Mouse (Mus musculus) Muller cell, postnatal 12 days (primary cell): Measurements from ENCODE around the gene Ccnt1.

Experiments used
- DNase-seq: peaks from one replicate; pipeline ENCODE4 v3.0.0-alpha.2; 2015; ENCODE audit errors: inconsistent ontology term

The Ccnt1 gene

DNA sequence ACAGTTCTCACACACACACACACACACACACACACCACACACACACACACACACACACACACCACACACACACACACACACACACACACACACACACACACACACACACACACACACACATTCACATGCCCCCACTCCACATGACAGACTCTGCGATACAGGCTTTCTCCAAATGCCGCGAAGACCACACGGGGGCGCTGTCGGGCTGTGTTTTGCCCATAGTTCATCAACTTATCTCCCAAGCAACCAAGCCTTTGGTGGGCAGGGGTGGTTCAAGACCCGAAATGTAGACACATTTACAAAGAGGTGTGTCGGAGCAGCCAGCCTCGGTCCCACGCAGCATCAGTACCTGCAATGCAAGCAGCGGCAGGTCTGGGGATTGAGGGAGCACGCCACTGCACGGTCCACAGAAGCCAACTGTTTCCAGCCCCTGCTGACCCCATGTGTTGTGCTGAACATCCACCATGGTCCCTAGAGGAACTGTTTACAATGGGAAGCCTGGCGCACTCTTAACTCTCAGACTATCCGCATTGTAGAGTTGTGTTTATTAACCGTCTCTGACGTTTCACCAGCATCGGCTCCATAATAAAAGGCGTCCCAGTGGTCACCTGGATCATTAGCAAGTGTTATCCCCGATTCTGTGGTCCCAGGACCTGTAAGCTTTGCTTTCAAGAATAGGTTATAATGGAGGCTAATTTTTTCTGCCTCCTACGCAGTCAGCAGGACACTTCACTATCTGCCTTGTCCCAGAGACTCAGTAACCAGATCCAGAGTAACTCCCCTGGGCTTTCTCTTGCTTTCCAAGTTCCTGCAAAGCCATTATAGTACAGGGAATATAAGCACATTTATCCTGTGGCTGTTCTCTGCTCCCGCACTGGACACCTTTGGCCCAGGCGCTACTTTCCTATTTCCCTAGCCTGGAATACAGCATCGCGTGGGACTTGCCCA, 60.0 kb downstream of the Ccnt1 start:
- peak; percentile 78 for DNase-seq

DNA sequence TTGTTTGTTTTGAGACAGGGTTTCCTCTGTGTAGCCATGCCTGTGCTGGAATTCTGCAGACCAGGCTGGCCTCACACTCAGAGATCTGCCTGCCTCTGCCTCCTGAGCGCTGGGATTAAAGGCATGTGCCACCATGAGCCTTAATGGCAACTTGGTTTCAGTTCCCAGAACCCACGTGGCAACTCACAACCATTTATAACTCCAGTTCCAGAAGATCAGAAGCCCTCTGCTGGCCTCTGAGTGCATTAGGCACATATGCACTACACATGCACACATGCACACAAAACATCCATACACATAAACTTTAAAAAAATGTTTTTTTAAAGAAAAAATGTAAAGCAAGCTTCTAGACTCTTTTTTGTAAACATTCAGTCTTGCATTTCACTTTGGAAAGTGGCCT, 61.3 kb downstream of the Ccnt1 start:
- DNase-seq: no peak

DNA sequence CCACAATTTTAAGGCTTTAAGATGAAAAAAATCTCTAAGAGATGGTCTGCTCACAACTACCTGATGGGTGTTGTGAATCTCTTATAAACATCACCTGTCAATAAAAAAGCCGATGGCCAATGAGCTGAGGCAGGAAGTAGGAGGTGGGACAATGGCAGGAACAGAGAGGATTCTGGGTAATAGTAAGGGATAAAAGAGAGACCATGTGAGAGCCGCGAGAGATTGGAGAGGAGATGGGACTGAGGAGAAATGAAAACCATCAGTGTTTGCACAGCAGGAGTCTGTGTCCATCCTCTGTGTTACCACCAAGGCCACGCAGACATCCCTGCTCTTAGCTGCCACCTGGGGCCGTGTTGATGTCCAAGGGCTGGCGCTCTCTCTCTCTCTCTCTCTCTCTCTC, 63.4 kb downstream of the Ccnt1 start:
- no peak for DNase-seq

DNA sequence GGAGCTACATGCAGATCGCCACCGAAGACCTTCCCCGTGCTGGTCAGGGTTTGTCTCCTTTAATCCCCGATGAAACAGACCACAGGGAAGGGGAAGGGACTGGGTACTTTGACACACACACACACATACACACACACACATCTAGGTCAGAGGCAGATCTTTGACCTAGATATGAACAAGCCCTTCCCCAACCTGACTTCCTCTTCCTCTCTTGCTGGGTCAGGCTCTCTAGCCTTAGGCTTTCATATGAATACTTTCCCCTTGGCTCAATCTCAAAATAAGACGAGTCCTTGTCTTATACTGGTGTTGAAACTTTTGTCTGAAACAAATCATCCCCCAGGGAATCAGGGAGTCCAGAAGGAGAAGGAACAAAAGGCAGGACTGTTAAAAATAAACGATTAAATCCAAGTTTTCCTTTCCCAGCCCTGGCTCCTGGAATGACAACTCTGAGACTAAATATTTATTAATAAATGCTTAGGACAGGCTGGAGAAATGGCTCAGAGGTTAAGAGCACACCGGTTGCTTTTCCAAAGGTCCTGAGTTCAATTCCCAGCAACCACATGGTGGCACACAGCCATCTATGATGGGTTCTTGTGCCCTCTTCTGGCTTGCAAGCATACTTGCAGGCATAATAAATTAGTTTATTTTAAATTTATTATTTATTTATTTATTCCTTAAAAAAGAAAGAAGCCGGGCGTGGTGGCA, 64.3 kb downstream of the Ccnt1 start:
- DNase-seq: no peak

DNA sequence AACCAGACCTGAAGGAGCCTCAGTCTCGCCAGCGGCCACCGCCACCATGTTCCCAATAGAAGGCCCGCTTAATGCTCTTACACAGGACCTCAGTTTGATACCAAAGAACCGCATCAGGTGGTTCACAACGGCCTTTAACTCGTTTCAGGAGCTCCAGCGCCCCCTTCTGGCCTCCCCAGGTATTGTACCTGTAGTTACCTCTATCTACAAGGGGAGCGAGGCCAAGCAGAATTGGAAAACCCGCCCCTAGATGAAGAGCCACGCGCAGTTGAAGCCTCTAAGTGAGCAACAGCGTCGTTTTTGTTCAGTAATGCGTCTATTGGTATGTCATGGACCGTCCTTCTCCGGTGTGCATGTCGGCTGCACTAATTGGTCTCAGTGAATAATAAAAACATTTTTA, 66.2 kb downstream of the Ccnt1 start:
- peak; percentile 60 for DNase-seq

DNA sequence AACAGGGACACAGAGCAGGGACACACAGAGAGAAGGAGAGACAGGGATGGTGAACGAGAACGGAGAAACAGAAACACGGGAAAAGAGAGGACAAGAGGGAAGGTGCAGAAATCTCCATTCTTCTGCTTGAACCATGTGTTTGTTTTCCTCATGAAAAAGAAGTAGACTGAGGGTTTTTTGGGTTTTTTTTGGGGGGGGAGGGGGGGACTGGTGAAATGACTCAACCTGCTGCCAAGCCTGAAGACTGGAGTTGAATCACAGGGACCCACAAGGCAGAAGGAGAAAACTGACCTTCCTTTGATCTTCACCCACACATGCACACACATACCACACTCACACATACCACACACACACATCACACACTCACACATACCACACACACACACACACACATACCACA, 67.4 kb downstream of the Ccnt1 start:
- DNase-seq: no peak

DNA sequence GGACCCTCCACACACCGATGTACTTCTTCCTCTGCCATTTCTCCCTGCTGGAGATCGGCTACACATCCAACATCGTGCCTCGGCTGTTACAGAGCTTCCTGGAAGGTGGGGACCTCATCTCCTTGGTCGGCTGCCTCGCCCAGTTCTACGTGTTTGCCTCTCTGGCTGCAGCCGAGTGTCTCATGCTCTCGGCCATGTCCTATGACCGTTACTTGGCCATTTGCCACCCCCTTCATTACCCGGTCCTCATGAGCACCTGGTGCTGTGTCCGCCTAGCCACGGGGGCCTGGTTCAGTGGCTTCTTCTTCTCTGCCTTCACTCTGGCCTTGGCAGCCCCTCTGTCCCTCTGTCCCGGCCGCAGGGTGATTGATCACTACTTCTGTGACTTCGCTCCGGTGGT, 73.1 kb downstream of the Ccnt1 start:
- no peak for DNase-seq

DNA sequence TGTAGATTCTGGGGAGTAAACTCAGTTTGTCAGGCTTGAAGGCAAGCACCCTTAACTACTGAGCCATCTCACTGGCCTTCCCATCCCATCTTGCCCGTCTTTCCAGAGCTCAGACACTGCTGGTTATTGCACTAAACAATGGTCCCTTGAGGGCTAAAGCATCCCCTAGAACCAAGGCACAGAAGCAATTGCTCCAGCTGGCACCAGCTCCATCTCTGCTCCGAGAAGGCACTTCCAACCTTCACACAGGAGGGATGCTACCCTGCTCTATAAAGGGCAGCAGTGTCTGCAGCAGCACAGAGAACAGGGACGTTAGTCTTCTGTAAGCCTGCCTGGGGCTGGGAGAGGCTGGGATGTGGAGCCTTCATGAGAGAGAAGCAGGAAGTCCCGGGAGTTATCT, 78.6 kb downstream of the Ccnt1 start, which contains the start of gene Olfr279:
Olfr279 (plus strand) TSS at position 301 of the 400 bp plus-strand sequence.
- no peak for DNase-seq

DNA sequence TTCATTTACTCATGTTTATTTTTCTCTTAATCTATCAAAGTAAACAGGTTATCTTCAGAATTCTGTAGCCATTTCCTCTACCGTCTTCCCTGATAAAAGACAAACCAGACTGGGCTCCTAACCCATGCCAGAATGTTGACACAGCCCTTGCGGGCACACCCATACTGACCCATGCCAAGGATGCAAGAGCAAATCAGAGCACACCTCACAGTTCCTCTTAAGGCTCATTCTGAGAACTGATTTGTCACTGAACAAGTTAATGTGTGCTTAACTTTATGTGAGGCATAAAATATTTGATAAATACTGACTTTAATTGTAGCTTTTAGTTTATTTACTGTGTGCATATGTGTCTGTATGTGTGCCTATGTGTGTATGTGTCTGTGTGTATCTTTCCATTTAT, 79.4 kb downstream of the Ccnt1 start:
- DNase-seq: no peak
